Mouse (Mus musculus): ENCODE data around the gene Lrrc27. TPM values are rescaled to one million over a fixed set of nuclear protein-coding genes. Genes with fewer than 3 reads are reported as not detected.

Lrrc27 gene
- polyA plus RNA-seq, 1 experiment from 2014 or later: 3.7 TPM

DNA sequence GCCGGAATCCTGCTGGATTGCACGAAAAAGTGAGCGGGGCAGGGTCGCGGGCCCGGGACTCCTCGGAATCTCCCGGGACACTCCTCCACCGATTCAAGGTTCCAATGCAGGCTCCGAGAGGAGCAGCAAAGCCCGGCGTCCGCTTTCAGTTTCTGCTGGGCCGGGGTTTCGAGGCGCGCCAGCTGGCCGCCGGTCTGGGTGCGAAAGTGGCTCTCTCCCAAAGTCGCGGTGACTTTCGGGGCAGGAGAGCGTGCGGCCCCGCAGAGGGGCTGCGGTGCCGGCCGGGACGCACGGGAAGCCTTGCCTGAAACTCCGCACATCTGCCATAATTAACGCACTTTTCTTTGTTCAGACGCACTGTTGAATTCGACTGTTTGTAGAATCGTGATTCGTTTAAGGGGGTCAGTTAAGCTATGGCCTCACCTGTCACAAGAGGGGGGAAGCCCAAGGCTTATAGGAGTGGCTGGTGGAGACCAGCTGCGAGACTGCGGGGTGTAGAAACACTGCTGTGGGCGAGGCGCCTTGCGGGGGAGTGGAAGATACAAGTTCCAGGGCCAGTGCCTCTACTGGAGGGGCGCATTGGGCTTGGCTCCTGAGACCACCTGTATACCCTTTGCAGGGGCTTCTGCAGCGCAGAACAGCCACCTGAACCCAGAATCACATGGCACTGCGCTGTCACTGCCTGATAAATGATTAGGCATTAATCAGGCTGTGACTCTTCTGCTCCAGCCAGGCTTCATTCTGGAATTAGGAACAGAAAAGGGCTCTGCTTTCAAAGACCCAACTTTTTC, 36.0 kb downstream of the Lrrc27 start:
- Histone ChIP-seq H3K4me2 (peak overlapping the region; percentile 76), H3K27me3 (peaks cover 52% of the 10 kb centered on the region), H3K4me3 (peak overlapping the region; percentile 58), H3K27ac (no peak overlapping the region), H3K9ac (peak overlapping the region; percentile 76), H3K36me3 (ENCODE audit: poor library complexity, severe bottlenecking) (no peaks in the 10 kb centered on the region), H3K9me3 (replicated peaks) (no peaks in the 10 kb centered on the region), H3K4me1 (peaks cover 40% of the 10 kb centered on the region)
- 2% methylated on average over 45 of the region's 45 CpGs for WGBS
- ATAC-seq: peak; percentile 6; the same call in 1 of the 2 replicates

DNA sequence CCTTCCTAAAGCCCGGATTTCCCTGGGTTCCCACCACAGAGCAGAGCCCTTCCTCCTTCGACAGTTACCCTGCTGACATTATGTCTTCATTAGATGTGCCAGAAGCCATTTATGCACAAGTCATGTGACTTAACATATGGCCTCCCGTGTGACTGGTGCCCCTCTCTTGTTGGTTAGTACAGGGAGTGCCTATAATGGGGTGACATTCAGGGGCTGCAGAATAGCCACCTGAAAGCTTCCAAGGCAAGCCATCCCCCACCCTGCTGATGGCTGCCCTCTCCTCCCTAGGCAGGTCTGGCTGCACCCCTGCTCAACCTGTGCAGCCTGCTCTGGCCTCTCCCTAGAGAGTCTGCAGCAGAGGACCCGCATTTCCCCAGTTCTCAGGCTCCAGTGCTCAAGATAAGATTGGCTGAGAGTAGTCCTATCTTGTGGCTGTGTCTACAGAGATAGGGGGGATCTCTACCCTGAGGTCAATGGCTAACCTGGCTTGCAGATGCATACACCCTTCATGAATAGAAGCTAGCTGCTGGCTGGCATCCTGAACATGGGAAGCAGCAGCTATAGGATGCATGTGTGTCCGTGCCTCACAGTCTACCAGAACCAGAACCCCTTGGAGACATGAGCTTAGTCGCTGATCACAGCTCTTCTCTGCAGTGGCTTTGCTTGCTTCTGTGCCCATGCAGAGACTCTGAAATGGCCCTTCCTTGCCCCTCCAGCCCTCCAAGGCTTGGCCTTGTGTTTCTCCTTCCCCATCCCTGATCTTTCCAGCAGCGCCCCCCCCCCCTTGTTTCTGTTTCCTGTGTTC, 36.8 kb downstream of the Lrrc27 start:
- H3K36me3 ChIP-seq (ENCODE audit: poor library complexity, severe bottlenecking): no peaks in the 10 kb centered on the region
- WGBS: 44% methylated on average over 7 of the region's 7 CpGs
- H3K4me3 ChIP-seq: peak overlapping the region; percentile 7; the same call in 1 of the 2 replicates
- peak overlapping the region; percentile 76 for H3K4me2 ChIP-seq
- peaks cover 47% of the 10 kb centered on the region for H3K27me3 ChIP-seq
- H3K9ac ChIP-seq: peak overlapping the region; percentile 76; the same call in 1 of the 2 replicates
- no peak for ATAC-seq
- peak overlapping the region; percentile 19; the same call in 1 of the 2 replicates for H3K27ac ChIP-seq
- no peaks in the 10 kb centered on the region for H3K9me3 ChIP-seq (replicated peaks)
- H3K4me1 ChIP-seq: peaks cover 40% of the 10 kb centered on the region

DNA sequence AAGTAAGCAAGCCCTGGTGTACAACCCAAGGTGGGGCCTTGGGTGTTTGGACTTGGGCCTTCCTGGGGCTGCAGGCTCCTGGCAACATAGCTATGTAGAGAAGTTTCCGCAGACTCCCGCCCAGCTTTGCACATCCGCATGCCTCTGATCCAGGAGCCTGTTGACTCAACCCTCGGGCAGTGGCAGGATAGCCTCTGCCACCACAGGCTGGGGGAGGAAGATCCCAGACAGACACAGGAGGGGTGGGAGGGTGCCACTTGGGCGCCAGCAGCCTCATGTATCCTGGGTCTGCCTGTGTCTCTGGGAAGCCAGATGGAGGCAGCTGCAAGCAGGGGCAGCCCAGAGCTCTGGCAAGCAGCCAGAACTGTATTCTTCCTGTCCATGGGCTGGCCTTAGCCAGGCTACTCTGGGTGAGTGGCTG, 39.1 kb downstream of the Lrrc27 start:
- ATAC-seq: no peak
- 69% methylated on average over 5 of the region's 5 CpGs for WGBS
- Histone ChIP-seq H3K4me2 (no peak overlapping the region), H3K27me3 (peaks cover 37% of the 10 kb centered on the region), H3K9ac (no peak overlapping the region), H3K4me1 (peaks cover 39% of the 10 kb centered on the region), H3K27ac (no peak overlapping the region; the same call in 1 of the 2 replicates), H3K36me3 (ENCODE audit: poor library complexity, severe bottlenecking) (peaks cover 9% of the 10 kb centered on the region), H3K4me3 (no peak overlapping the region), H3K9me3 (replicated peaks) (no peaks in the 10 kb centered on the region)

DNA sequence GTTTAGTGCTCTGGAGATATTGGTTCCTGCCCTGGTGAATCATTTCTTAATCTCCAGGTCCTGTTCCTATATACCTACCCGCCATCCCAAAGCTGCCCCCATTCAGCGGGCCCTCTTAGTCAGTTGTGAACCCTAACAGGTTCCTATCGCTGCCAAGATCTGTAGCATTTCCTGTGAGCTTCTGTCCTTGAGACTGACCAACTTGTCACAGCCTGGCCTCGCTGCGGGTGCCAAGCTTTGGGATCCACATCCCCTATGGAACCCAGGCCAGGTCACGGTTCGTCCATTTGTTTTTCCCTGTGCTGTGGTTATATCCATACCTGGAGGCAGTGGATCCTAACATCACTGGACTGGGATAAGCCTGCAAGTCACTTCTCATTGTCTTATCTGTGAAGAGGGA, 39.8 kb downstream of the Lrrc27 start:
- H3K27ac ChIP-seq: no peak overlapping the region
- H3K36me3 ChIP-seq (ENCODE audit: poor library complexity, severe bottlenecking): peaks cover 9% of the 10 kb centered on the region
- peaks cover 30% of the 10 kb centered on the region for H3K27me3 ChIP-seq
- H3K4me3 ChIP-seq: no peak overlapping the region
- H3K9ac ChIP-seq: no peak overlapping the region
- no peak overlapping the region for H3K4me2 ChIP-seq
- ATAC-seq: no peak
- 91% methylated on average over 7 of the region's 7 CpGs for WGBS
- H3K4me1 ChIP-seq: peaks cover 32% of the 10 kb centered on the region
- no peaks in the 10 kb centered on the region for H3K9me3 ChIP-seq (replicated peaks)

DNA sequence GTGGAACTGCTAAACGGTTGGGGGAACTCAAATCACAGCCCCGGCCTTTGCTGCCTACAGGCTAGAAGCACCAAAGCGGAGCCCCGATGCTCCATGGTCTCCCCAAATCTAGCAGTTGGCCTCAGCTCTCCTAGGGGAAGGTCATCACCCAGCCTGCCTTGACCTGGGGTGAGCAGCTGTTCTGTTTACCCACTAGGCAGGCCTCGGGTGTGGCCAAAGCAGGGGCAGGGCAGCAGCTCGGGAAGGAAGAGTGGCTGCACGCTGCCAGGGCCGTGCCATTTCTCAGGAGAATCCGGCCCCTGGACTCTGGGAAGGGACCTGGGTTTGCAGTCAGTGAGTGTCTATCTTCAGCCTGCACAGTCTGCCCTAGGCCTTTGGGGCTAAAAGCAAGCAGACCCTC, 40.2 kb downstream of the Lrrc27 start:
- Histone ChIP-seq H3K36me3 (ENCODE audit: poor library complexity, severe bottlenecking) (peaks cover 9% of the 10 kb centered on the region), H3K4me1 (peaks cover 28% of the 10 kb centered on the region), H3K4me3 (no peak overlapping the region), H3K9ac (no peak overlapping the region), H3K9me3 (replicated peaks) (no peaks in the 10 kb centered on the region), H3K27ac (no peak overlapping the region), H3K4me2 (no peak overlapping the region), H3K27me3 (peaks cover 28% of the 10 kb centered on the region)
- no peak for ATAC-seq
- 73% methylated on average over 9 of the region's 9 CpGs for WGBS

DNA sequence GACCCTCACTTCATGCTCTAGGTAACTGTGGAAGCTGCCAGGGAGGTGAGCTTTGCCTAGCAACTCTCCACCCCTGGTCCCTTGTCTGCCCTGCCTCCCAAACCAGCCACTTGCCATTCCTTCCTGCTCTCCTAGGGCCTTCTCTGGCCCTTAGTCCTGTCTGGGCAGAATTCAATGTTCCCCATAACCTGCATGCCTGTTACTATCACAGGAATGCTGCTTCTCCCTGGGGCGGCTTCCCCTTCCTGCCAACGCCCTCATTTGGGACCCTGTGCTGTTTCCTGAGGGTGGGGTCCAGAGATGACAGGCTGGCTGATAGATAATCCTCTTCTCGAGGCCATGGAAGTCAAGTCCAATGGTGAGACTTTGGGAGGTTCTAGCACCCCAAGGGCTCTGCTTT, 40.7 kb downstream of the Lrrc27 start:
- 86% methylated on average over 3 of the region's 3 CpGs for WGBS
- Histone ChIP-seq H3K4me3 (no peak overlapping the region), H3K27ac (no peak overlapping the region), H3K4me2 (no peak overlapping the region), H3K27me3 (peaks cover 28% of the 10 kb centered on the region), H3K9me3 (replicated peaks) (no peaks in the 10 kb centered on the region), H3K4me1 (peaks cover 28% of the 10 kb centered on the region), H3K9ac (no peak overlapping the region), H3K36me3 (ENCODE audit: poor library complexity, severe bottlenecking) (peaks cover 9% of the 10 kb centered on the region)
- no peak for ATAC-seq

DNA sequence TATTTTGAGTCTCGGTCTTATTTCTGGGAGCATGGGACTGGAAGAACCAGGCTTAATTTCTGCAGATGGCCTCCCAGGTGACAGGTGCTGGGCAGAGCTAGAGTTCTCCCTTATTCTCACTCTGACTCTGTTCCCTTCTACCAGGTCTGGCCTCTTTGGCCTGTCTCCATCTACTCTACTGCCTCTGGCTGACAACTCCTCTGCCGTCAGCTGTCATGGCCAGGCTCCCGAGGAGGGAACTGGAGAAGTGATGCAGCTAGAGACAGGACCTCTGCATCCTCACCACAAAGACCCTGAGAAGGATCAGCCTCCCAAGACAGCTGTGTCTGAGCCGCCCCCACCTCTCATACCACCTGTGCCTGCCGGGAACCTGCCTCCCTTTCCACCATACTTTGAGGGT, 41.8 kb downstream of the Lrrc27 start:
- ATAC-seq: no peak
- Histone ChIP-seq H3K9ac (no peak overlapping the region), H3K36me3 (ENCODE audit: poor library complexity, severe bottlenecking) (peaks cover 9% of the 10 kb centered on the region), H3K4me3 (no peak overlapping the region), H3K9me3 (replicated peaks) (no peaks in the 10 kb centered on the region), H3K4me2 (no peak overlapping the region), H3K27me3 (peaks cover 16% of the 10 kb centered on the region), H3K27ac (no peak overlapping the region), H3K4me1 (peaks cover 17% of the 10 kb centered on the region)
- WGBS: 84% methylated on average over 5 of the region's 5 CpGs

DNA sequence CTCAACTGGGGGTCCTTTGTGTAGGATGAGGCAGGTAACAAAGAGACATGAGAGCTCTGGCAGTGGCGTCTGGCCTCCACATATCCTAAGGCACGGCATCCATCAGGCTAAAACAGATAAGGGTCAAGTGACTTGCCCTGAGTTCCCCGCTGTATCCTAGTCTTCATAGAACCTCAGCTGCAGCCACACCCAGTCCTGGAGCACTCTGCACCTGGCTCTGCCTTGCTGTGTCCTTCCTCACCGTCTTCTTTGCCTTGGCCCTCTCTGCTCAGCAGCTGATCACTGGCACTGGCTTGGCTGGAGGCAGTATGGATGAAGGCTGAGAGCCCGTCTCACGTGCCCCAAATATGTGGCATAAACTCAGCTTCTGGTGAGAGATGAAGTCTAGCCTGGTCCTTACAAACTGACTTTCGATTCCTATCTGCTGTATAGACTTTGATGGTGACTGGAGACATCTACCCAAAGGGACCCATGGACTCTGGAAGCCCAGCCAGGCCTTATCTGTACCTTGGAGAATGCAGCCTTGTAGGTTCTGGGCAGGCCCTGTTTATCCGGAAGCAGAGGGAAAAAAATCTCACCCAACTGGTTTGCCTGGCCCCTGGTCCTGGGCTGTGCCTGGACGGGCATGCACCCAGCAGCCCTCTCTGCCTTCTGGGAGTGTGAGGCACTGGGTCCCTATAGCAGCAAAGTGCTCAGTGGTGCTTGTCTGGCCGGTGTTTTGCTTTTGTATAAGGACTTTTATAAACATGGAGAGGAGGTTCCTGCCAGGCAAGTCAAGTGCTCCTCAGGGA, 45.2 kb downstream of the Lrrc27 start:
- no peak overlapping the region for H3K4me3 ChIP-seq
- ATAC-seq: no peak
- H3K9ac ChIP-seq: no peak overlapping the region
- no peaks in the 10 kb centered on the region for H3K27me3 ChIP-seq
- peaks cover 9% of the 10 kb centered on the region for H3K36me3 ChIP-seq (ENCODE audit: poor library complexity, severe bottlenecking)
- peaks cover 6% of the 10 kb centered on the region; the same call in 1 of the 2 replicates for H3K9me3 ChIP-seq (replicated peaks)
- H3K27ac ChIP-seq: no peak overlapping the region
- H3K4me1 ChIP-seq: no peaks in the 10 kb centered on the region
- 81% methylated on average over 10 of the region's 10 CpGs for WGBS
- no peak overlapping the region for H3K4me2 ChIP-seq

DNA sequence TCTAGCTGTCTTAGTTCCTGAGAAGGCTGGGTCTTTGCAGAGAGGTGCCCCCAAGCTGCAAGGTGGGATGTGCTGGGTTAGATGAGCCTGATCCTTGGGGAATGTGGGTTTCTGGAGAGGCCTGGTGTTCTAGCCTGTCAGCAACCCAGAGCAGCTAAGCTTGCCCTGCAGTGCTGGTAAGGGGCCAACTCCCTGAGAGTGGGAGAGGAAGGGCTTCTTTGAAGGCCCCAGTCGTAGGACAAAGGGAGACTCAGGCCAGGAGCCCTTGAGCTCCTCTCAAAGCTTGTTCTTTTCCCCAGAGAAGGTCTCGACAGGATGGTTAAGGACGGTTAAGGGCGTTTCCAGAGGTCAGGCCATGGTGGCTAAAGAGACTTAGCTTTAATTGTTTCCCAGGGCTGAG, 51.5 kb downstream of the Lrrc27 start:
- no peak overlapping the region for H3K4me2 ChIP-seq
- no peak overlapping the region for H3K27ac ChIP-seq
- H3K4me1 ChIP-seq: peaks cover 3% of the 10 kb centered on the region; the same call in 1 of the 2 replicates
- WGBS: 45% methylated on average over 4 of the region's 4 CpGs
- no peak for ATAC-seq
- H3K27me3 ChIP-seq: no peaks in the 10 kb centered on the region
- no peak overlapping the region for H3K4me3 ChIP-seq
- H3K9me3 ChIP-seq (replicated peaks): peaks cover 6% of the 10 kb centered on the region; the same call in 1 of the 2 replicates
- no peaks in the 10 kb centered on the region for H3K36me3 ChIP-seq (ENCODE audit: poor library complexity, severe bottlenecking)
- H3K9ac ChIP-seq: no peak overlapping the region

DNA sequence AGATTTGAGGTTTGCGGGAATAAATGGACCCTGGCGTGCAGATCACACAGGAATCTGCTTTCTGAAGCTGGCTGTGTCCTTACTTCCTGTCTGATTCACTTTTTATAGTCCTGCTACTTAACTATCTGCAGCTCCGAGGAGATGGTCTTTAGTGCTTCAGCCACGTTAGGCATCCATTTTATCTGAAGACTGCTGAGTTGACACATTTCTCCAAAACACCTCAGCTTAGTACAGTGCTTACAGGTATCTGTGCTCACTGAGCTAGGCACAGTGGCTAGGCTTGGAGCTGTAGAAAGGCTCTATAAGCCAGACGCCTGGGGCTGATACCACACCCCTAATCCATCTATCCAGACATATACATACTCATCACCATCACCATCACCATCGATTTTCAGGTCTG, 52.8 kb downstream of the Lrrc27 start:
- WGBS: 79% methylated on average over 6 of the region's 6 CpGs
- H3K27ac ChIP-seq: no peak overlapping the region
- H3K4me2 ChIP-seq: no peak overlapping the region
- ATAC-seq: no peak
- H3K4me3 ChIP-seq: no peak overlapping the region
- H3K36me3 ChIP-seq (ENCODE audit: poor library complexity, severe bottlenecking): no peaks in the 10 kb centered on the region
- no peak overlapping the region for H3K9ac ChIP-seq
- H3K9me3 ChIP-seq (replicated peaks): peaks cover 6% of the 10 kb centered on the region; the same call in 1 of the 2 replicates
- H3K4me1 ChIP-seq: peaks cover 3% of the 10 kb centered on the region; the same call in 1 of the 2 replicates
- no peaks in the 10 kb centered on the region for H3K27me3 ChIP-seq

DNA sequence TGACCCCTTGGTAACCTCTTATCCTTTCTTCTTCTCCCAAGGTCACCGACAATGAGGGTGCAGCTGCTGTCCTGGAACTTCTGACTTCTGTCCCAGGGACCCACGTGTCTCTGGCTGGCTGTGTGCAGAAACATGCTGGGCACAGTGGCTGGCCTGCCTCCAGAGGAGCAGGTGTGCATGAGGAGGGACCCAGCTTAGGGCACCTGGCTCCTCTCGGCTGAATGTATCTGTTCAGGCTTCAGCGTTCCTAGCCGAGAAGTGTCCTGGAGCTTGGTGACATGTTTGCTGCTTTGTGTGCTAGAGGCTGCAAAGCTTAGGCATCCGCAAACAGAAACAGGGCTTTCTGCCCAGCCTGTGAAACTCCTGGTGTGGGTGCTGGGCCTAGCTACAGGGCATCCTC, 53.6 kb downstream of the Lrrc27 start:
- H3K4me3 ChIP-seq: no peak overlapping the region
- peaks cover 3% of the 10 kb centered on the region; the same call in 1 of the 2 replicates for H3K4me1 ChIP-seq
- H3K9ac ChIP-seq: no peak overlapping the region
- WGBS: 77% methylated on average over 6 of the region's 6 CpGs
- no peaks in the 10 kb centered on the region for H3K27me3 ChIP-seq
- H3K27ac ChIP-seq: no peak overlapping the region
- no peak for ATAC-seq
- H3K4me2 ChIP-seq: no peak overlapping the region
- H3K9me3 ChIP-seq (replicated peaks): peaks cover 2% of the 10 kb centered on the region; the same call in 1 of the 2 replicates
- H3K36me3 ChIP-seq (ENCODE audit: poor library complexity, severe bottlenecking): no peaks in the 10 kb centered on the region

All from forebrain, embryonic 13.5 days (tissue).